ENCODE assay signal across 12 mouse cellular contexts in genomic region chr3:36004028-36004895, GRCm38 (mm10). TPM values are rescaled to one million over a fixed set of nuclear protein-coding genes. Genes with fewer than 3 reads are reported as not detected.
A peak's percentile ranks its signal among the peaks of the same experiment; 100 is the strongest.
DNase-seq lines count a peak whose midpoint lies in the region.
"Had no signal": no experiment of that assay in that cellular context is flagged by ENCODE, and none has a peak within 500 bp of the region (broad histone marks: within the 10 kb centered on the region; RNA-seq: fewer than 3 reads in every experiment).

No protein-coding gene starts in this region.

- peak; percentile 39 for DNase-seq in adrenal gland, adult 2 months
- DNase-seq in adrenal gland, postnatal 4 days (ENCODE audit: low spot score in 2 of 2) = no peak
- DNase-seq in kidney, postnatal 14 days = peak; percentile 43
- DNase-seq in kidney, adult 9 months = no peak
- peak; percentile 42 for DNase-seq in NIH3T3 (ENCODE audit: low read depth)
- peak; percentile 79 to 80 for DNase-seq in cerebellum, postnatal 14 days
- no peak for DNase-seq in urinary bladder, postnatal 25 days (ENCODE audit: low spot score)
- no peak for DNase-seq in layer of hippocampus, postnatal 10 days (ENCODE audit: low spot score in 2 of 2)
- DNase-seq: gastrocnemius, adult 2 months had no signal

RNA-seq across cellular contexts. Expression of gene Mccc1, which starts 3.8 kb away (rescaled TPM):
- 100 to 1,000 TPM; 114 to 126 TPM for total RNA-seq in adrenal gland, adult 2 months (2021)
- 30.7 and 32.0 TPM in 2 replicates for polyA plus RNA-seq in adrenal gland, adult 2 months (2012; rRNA removed)
- 10 to 100 TPM; 57.7 to 74.9 TPM for total RNA-seq in adrenal gland, postnatal 4 days (2021)
- 10 to 100 TPM; 27.5 to 34.9 TPM for total RNA-seq in layer of hippocampus, postnatal 10 days (2021)

RNA-seq across cellular contexts. Expression of gene Ccdc144b, which starts 49.1 kb away (rescaled TPM):
- total RNA-seq in adrenal gland, adult 2 months (2021) = under 1 TPM; 0.12 to 0.17 TPM
- 0.02 and 0.03 TPM in 2 replicates for polyA plus RNA-seq in adrenal gland, adult 2 months (2012; rRNA removed)
- not detected for total RNA-seq in adrenal gland, postnatal 4 days (2021)
- total RNA-seq in layer of hippocampus, postnatal 10 days (2021) = not detected
- total RNA-seq: gastrocnemius, adult 2 months had no signal
- polyA plus RNA-seq: intestine, embryonic 14.5 days; liver, embryonic 11.5 days; small intestine, adult 2 months had no signal

Comparison
In these comparisons a context has a peak if more than half of its experiments do, and no peak if none do; other contexts are left out.
1. DNase-seq: peak in adrenal gland, adult 2 months (single experiment), kidney, postnatal 14 days (single experiment), NIH3T3 (single experiment) and cerebellum, postnatal 14 days (2 of 2); none in adrenal gland, postnatal 4 days (0 of 2), kidney, adult 9 months (single experiment), urinary bladder, postnatal 25 days (single experiment) and layer of hippocampus, postnatal 10 days (0 of 2).